Mouse (Mus musculus): ENCODE results near the gene Pgm5.

Pgm5 gene

GRCm38 (mm10) chr19:24861612-24862451 lies at the start of gene Pgm5:
TSS of gene Pgm5 (minus strand) at chr19:24861855.
- no peak for DNase-seq (ENCODE audit: extremely low read depth, low read depth)

- no peak for DNase-seq (ENCODE audit: extremely low read depth, low read depth)
These were observed 46.9 kb upstream of the Pgm5 start for GRCm38 (mm10) chr19:24908385-24909155.

GRCm38 (mm10) chr19:24907655-24908054 lies 46.0 kb upstream of the Pgm5 start:
- no peak for DNase-seq (ENCODE audit: extremely low read depth, low read depth)

- no peak for DNase-seq (ENCODE audit: extremely low read depth, low read depth)
These were observed 41.2 kb upstream of the Pgm5 start for GRCm38 (mm10) chr19:24902821-24903220.

- peak; percentile 4 for DNase-seq (ENCODE audit: extremely low read depth, low read depth)
These were observed 40.6 kb upstream of the Pgm5 start for GRCm38 (mm10) chr19:24902256-24902655.

- no peak for DNase-seq (ENCODE audit: extremely low read depth, low read depth)
These were observed 40.0 kb upstream of the Pgm5 start for GRCm38 (mm10) chr19:24901666-24902065.

- DNase-seq (ENCODE audit: extremely low read depth, low read depth): no peak
These were observed 39.0 kb upstream of the Pgm5 start, which contains the start of gene Foxd4 for GRCm38 (mm10) chr19:24900581-24901220. TSS of gene Foxd4 (minus strand) at chr19:24901197.

- DNase-seq (ENCODE audit: extremely low read depth, low read depth): no peak
These were observed 38.2 kb upstream of the Pgm5 start for GRCm38 (mm10) chr19:24899578-24900544.

GRCm38 (mm10) chr19:24898737-24899577 lies 37.3 kb upstream of the Pgm5 start:
- no peak for DNase-seq (ENCODE audit: extremely low read depth, low read depth)

- no peak for DNase-seq (ENCODE audit: extremely low read depth, low read depth)
These were observed 36.5 kb upstream of the Pgm5 start for GRCm38 (mm10) chr19:24897896-24898736.

GRCm38 (mm10) chr19:24897006-24897895 lies 35.6 kb upstream of the Pgm5 start:
- DNase-seq (ENCODE audit: extremely low read depth, low read depth): no peak

- no peak for DNase-seq (ENCODE audit: extremely low read depth, low read depth)
These were observed 34.9 kb upstream of the Pgm5 start for GRCm38 (mm10) chr19:24896536-24896935.

- DNase-seq (ENCODE audit: extremely low read depth, low read depth): no peak
These were observed 25.2 kb upstream of the Pgm5 start for GRCm38 (mm10) chr19:24886888-24887287.

- DNase-seq (ENCODE audit: extremely low read depth, low read depth): peak; percentile 24
These were observed 23.8 kb upstream of the Pgm5 start for GRCm38 (mm10) chr19:24885504-24885903.

GRCm38 (mm10) chr19:24881237-24881636 lies 19.6 kb upstream of the Pgm5 start:
- no peak for DNase-seq (ENCODE audit: extremely low read depth, low read depth)

GRCm38 (mm10) chr19:24875129-24875870 lies 13.6 kb upstream of the Pgm5 start, which contains the start of gene Gm10053:
TSS of gene Gm10053 (plus strand) at chr19:24875686.
- DNase-seq (ENCODE audit: extremely low read depth, low read depth): peak; percentile 13

GRCm38 (mm10) chr19:24873873-24874272 lies 12.2 kb upstream of the Pgm5 start:
- DNase-seq (ENCODE audit: extremely low read depth, low read depth): no peak
